Comparison of ENCODE assay signal across 14 mouse cellular contexts in genomic region chrX:162844447-162845100, GRCm38 (mm10). TPM values are rescaled to one million over a fixed set of nuclear protein-coding genes. Genes with fewer than 3 reads are reported as not detected.
DNase-seq lines count a peak whose midpoint lies in the region; ATAC-seq and TF ChIP-seq lines count a peak whose summit lies in the region.
"Had no signal": no experiment of that assay in that cellular context is flagged by ENCODE, and none has a peak within 500 bp of the region (broad histone marks: within the 10 kb centered on the region; RNA-seq: fewer than 3 reads in every experiment).

No protein-coding gene starts in this region.

- peak; percentile 47 for TF ChIP-seq CTCF in kidney, adult 2 months (conservative IDR thresholded peaks at IDR 0.05; ENCODE audit: insufficient read depth, insufficient read length, low read depth, low read length)

- H3K27ac ChIP-seq in kidney, adult 2 months (ENCODE audit: insufficient read depth, low read depth, low read length) = no peak overlapping the region
- H3K27ac ChIP-seq in kidney, embryonic 16.5 days (ENCODE audit: low read length) = no peak overlapping the region
- no peak overlapping the region for H3K27ac ChIP-seq in forebrain, embryonic 14.5 days (ENCODE audit: low read depth, low read length)
- H3K27ac ChIP-seq: forebrain, embryonic 10.5 days; limb, embryonic 13.5 days had no signal

- H3K27me3 ChIP-seq in kidney, adult 2 months (replicated peaks; ENCODE audit: control insufficient read depth, insufficient read depth, low read length) = no peaks in the 10 kb centered on the region
- no peaks in the 10 kb centered on the region for H3K27me3 ChIP-seq in kidney, embryonic 16.5 days (ENCODE audit: insufficient read depth, low read length)
- no peaks in the 10 kb centered on the region for H3K27me3 ChIP-seq in forebrain, embryonic 14.5 days (replicated peaks; ENCODE audit: control insufficient read depth, insufficient read depth, low read length)
- H3K27me3 ChIP-seq: limb, embryonic 13.5 days had no signal

- TF ChIP-seq POLR2A in kidney, adult 2 months (IDR thresholded peaks at IDR 0.05; ENCODE audit: low read depth, low read length) = no peak

- no peaks in the 10 kb centered on the region for H3K9me3 ChIP-seq in kidney, embryonic 16.5 days (ENCODE audit: low read length)
- no peaks in the 10 kb centered on the region for H3K9me3 ChIP-seq in forebrain, embryonic 14.5 days (replicated peaks; ENCODE audit: control insufficient read depth, low read length)
- H3K9me3 ChIP-seq: forebrain, embryonic 10.5 days; G1E; limb, embryonic 13.5 days had no signal

- H3K4me3 ChIP-seq in kidney, adult 2 months (ENCODE audit: insufficient read depth, low read depth, low read length) = no peak overlapping the region
- H3K4me3 ChIP-seq in kidney, embryonic 16.5 days (ENCODE audit: low read length) = no peak overlapping the region
- H3K4me3 ChIP-seq in forebrain, embryonic 14.5 days (ENCODE audit: low read depth, low read length) = no peak overlapping the region
- H3K4me3 ChIP-seq: forebrain, embryonic 10.5 days; limb, embryonic 13.5 days had no signal

- peak; percentile 9 for DNase-seq in adrenal gland, postnatal 10 days
- DNase-seq in adrenal gland, postnatal 25 days = no peak
- DNase-seq in kidney, adult 2 months = peak; percentile 51
- DNase-seq in thymus, postnatal 4 days = peak; percentile 26
- no peak for DNase-seq in thymus, postnatal 25 days
- peak; percentile 37 for DNase-seq in testis, postnatal 10 days (ENCODE audit: low spot score)
- DNase-seq in forebrain, embryonic 14.5 days (ENCODE audit: low spot score) = no peak
- DNase-seq: cerebellum, adult 8-10 months; gastrocnemius, postnatal 10 days had no signal

- no peaks in the 10 kb centered on the region for H3K36me3 ChIP-seq in kidney, adult 2 months (ENCODE audit: control insufficient read depth, insufficient read depth, low read length)
- no peaks in the 10 kb centered on the region for H3K36me3 ChIP-seq in kidney, embryonic 16.5 days (ENCODE audit: insufficient read depth, low read length)
- no peaks in the 10 kb centered on the region for H3K36me3 ChIP-seq in forebrain, embryonic 14.5 days (ENCODE audit: control insufficient read depth, insufficient read depth, low read length)
- H3K36me3 ChIP-seq: forebrain, embryonic 10.5 days; G1E; limb, embryonic 13.5 days had no signal

- ATAC-seq in kidney, embryonic 16.5 days (ENCODE audit: low FRiP score, low TSS enrichment) = no peak
- no peak for ATAC-seq in forebrain, embryonic 14.5 days
- ATAC-seq: hindbrain, embryonic 16.5 days had no signal

- 55% methylated on average over 8 of the region's 8 CpGs for WGBS in kidney, adult 2 months
- 63% methylated on average over 8 of the region's 8 CpGs for WGBS in kidney, embryonic 16.5 days
- 65% methylated on average over 8 of the region's 8 CpGs for WGBS in forebrain, embryonic 14.5 days

- no peaks in the 10 kb centered on the region for H3K4me1 ChIP-seq in kidney, adult 2 months (ENCODE audit: control insufficient read depth, insufficient read depth, low read length)
- no peaks in the 10 kb centered on the region for H3K4me1 ChIP-seq in kidney, embryonic 16.5 days (ENCODE audit: insufficient read depth, low read length)
- H3K4me1 ChIP-seq in forebrain, embryonic 14.5 days (ENCODE audit: control insufficient read depth, insufficient read depth, low read length) = no peaks in the 10 kb centered on the region
- H3K4me1 ChIP-seq: forebrain, embryonic 10.5 days; limb, embryonic 13.5 days had no signal

- no peak overlapping the region for H3K9ac ChIP-seq in kidney, embryonic 16.5 days (replicated peaks; ENCODE audit: low read length)
- H3K9ac ChIP-seq in forebrain, embryonic 14.5 days (ENCODE audit: low read length) = no peak overlapping the region
- H3K9ac ChIP-seq: limb, embryonic 13.5 days had no signal

- H3K4me2 ChIP-seq in kidney, embryonic 16.5 days (replicated peaks; ENCODE audit: low read depth, low read length) = no peak overlapping the region
- no peak overlapping the region for H3K4me2 ChIP-seq in forebrain, embryonic 14.5 days (ENCODE audit: low read length)
- H3K4me2 ChIP-seq: limb, embryonic 13.5 days had no signal

RNA-seq across cellular contexts. Expression of gene Txlng, which starts 15.3 kb away (rescaled TPM):
- total RNA-seq in adrenal gland, postnatal 10 days (2021) = 10 to 100 TPM; 24.4 to 31.0 TPM
- total RNA-seq in adrenal gland, postnatal 25 days (2021) = 24.0 and 29.5 TPM in 2 replicates
- 2.6 and 4.5 TPM in 2 replicates for polyA plus RNA-seq in kidney, adult 2 months (2012; rRNA removed)
- 15.2 and 15.3 TPM in 2 replicates for polyA plus RNA-seq in kidney, embryonic 16.5 days (2015; fragmentation: Nextera tagmentation; extraction: Ambion mirVana)
- polyA plus RNA-seq in forebrain, embryonic 14.5 days (2014; fragmentation: Nextera tagmentation; extraction: Ambion mirVana) = 13.6 and 14.8 TPM in 2 replicates

RNA-seq across cellular contexts. Expression of gene Syap1, which starts 43.7 kb away (rescaled TPM):
- total RNA-seq in adrenal gland, postnatal 10 days (2021) = 10 to 100 TPM; 67.1 to 73.8 TPM
- 81.9 and 85.0 TPM in 2 replicates for total RNA-seq in adrenal gland, postnatal 25 days (2021)
- 14.1 and 16.4 TPM in 2 replicates for polyA plus RNA-seq in kidney, adult 2 months (2012; rRNA removed)
- polyA plus RNA-seq in kidney, embryonic 16.5 days (2015; fragmentation: Nextera tagmentation; extraction: Ambion mirVana) = 42.5 and 44.0 TPM in 2 replicates
- polyA plus RNA-seq in forebrain, embryonic 14.5 days (2014; fragmentation: Nextera tagmentation; extraction: Ambion mirVana) = 30.0 and 31.3 TPM in 2 replicates

RNA-seq across cellular contexts. Expression of gene Ctps2, which starts 56.5 kb away (rescaled TPM):
- total RNA-seq in adrenal gland, postnatal 10 days (2021) = 10 to 100 TPM; 72.6 to 79.7 TPM
- total RNA-seq in adrenal gland, postnatal 25 days (2021) = 77.1 and 107 TPM in 2 replicates
- polyA plus RNA-seq in kidney, adult 2 months (2012; rRNA removed) = 27.3 TPM in 2 replicates
- polyA plus RNA-seq in kidney, embryonic 16.5 days (2015; fragmentation: Nextera tagmentation; extraction: Ambion mirVana) = 95.8 and 104 TPM in 2 replicates
- polyA plus RNA-seq in forebrain, embryonic 14.5 days (2014; fragmentation: Nextera tagmentation; extraction: Ambion mirVana) = 104 and 110 TPM in 2 replicates

Comparison
In these comparisons a context has a peak if more than half of its experiments do, and no peak if none do; other contexts are left out.
1. DNase-seq: peak in adrenal gland, postnatal 10 days (single experiment), kidney, adult 2 months (single experiment), thymus, postnatal 4 days (single experiment) and testis, postnatal 10 days (single experiment); none in adrenal gland, postnatal 25 days (single experiment), thymus, postnatal 25 days (single experiment) and forebrain, embryonic 14.5 days (single experiment).